Mouse (Mus musculus) midbrain, embryonic 11.5 days (tissue): ENCODE measurements around the gene Gm17617. TPM values are rescaled to one million over a fixed set of nuclear protein-coding genes. Genes with fewer than 3 reads are reported as not detected.
A peak's percentile ranks its signal among the peaks of the same experiment; 100 is the strongest.

Source experiments
- ATAC-seq: fragments of 200-750 bp; cut with Nextera tagmentation; 2 replicates; pipeline ENCODE4 v1.8.0; 2017; ENCODE audit warnings: moderate TSS enrichment, moderate library complexity; ENCODE audit not compliant: low FRiP score
- DNase-seq: peaks from one replicate; pipeline ENCODE4 v3.0.0; 2015; ENCODE audit warnings: low spot score; ENCODE audit errors: missing footprints
- H3K27ac ChIP-seq: fragments of 300-500 bp; sonication (generic); 2 replicates; pipeline ENCODE4 v1.5.1; 2014; ENCODE audit warnings: low read depth, low read length
- H3K27me3 ChIP-seq: fragments of 300-500 bp; sonication (generic); 2 replicates; pipeline ENCODE4 v1.6.1; 2014; ENCODE audit warnings: mild to moderate bottlenecking, low read length, moderate library complexity, mixed read lengths; ENCODE audit not compliant: control insufficient read depth, insufficient read depth
- H3K36me3 ChIP-seq: fragments of 300-500 bp; sonication (generic); 2 replicates; pipeline ENCODE4 v1.6.1; 2014; ENCODE audit warnings: mild to moderate bottlenecking, low read length, moderate library complexity, mixed read lengths; ENCODE audit not compliant: control insufficient read depth, insufficient read depth
- H3K4me1 ChIP-seq: fragments of 300-500 bp; sonication (generic); 2 replicates; pipeline ENCODE4 v1.6.1; 2014; ENCODE audit warnings: low read length; ENCODE audit not compliant: control insufficient read depth, insufficient read depth
- H3K4me2 ChIP-seq: fragments of 300-500 bp; sonication (generic); 2 replicates; pipeline ENCODE4 v1.6.1; 2014; ENCODE audit warnings: mild to moderate bottlenecking, moderate library complexity
- H3K4me3 ChIP-seq: fragments of 300-500 bp; sonication (generic); 2 replicates; pipeline ENCODE4 v1.5.1; 2014; ENCODE audit warnings: low read depth, low read length
- H3K9ac ChIP-seq: fragments of 300-500 bp; sonication (generic); 2 replicates; pipeline ENCODE4 v1.6.1; 2014; ENCODE audit warnings: low read length
- H3K9me3 ChIP-seq: fragments of 300-500 bp; sonication (generic); 2 replicates; pipeline ENCODE4 v1.6.1; 2016; ENCODE audit warnings: low read length; ENCODE audit not compliant: control insufficient read depth
- WGBS: fragments of 180-500 bp; shearing (Covaris S2); extraction: QIAGEN DNeasy Blood & Tissue Kit; methylation state at CpG from one replicate; pipeline ENCODE4 v1.1.7; 2014; 5-methylcytosine and 5-hydroxymethylcytosine counted together
- polyA plus RNA-seq: library from polyadenylated mRNA; unstranded; fragments of >200 nt; fragmentation: Nextera tagmentation; extraction: Ambion mirVana; gene quantifications from 2 replicates; pipeline ENCODE4 v1.2.1, GENCODE M21; 2014

Gm17617 gene
- polyA plus RNA-seq, 1 experiment from 2014 or later, result not detected

DNA sequence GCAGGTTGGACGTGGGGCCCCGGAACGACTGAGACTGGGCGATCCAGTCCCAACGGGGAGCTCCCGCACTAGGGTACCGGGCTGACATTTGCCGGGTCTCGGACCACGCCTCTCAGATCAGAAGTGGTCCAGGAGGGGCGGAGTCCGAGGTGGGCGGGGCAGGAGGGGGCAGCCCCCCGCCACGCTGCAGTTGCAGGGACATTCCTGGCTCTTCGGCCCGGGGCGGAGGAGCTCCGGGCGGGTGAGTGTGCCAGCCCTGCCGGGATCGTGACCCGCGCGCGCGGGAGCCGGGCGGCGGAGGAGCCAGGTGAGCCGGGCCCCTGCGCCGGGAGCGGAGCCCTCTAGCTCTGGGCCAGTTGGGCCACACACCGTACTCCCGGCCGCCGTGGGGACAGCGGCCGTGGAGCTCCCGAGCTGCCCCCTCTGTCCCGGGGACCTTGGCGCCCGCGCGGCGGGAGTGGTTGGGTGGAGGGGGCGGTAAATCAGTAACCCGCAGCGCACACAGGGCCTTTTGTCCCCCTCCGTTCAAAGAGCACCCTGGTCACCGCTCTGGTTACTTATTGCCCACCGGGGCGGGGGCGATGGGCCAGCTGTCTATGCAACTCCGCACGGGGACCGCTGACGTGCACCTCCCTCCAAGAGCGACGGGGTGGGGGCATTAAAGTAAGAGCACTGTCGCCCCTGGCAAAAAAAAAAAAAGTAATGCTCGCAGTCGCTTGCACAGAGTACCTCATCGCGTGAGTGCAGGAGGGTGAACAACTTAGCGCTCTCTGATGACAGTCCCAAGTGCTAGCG lies 19.5 kb upstream of the Gm17617 start, which contains the start of gene Fgfr4:
Gene Fgfr4, plus strand, starts transcription at position 20 of the 795 bp plus-strand sequence.
- H3K4me3 ChIP-seq, result peak within 1 kb of the TSS; percentile 51
- H3K27ac ChIP-seq, result no peak within 1 kb of the TSS
- H3K36me3 ChIP-seq, result no peaks in the 10 kb centered on the region
- peaks cover 7% of the 10 kb centered on the region for H3K4me1 ChIP-seq
- H3K9me3 ChIP-seq, result no peaks in the 10 kb centered on the region
- ATAC-seq (peak; percentile 58), DNase-seq (peak; percentile 95)
- peaks cover 18% of the 10 kb centered on the region for H3K27me3 ChIP-seq
- 1% methylated on average over 63 of the region's 68 CpGs for WGBS
- H3K9ac ChIP-seq, result peak within 1 kb of the TSS; percentile 64
- H3K4me2 ChIP-seq, result peak within 1 kb of the TSS; percentile 93

DNA sequence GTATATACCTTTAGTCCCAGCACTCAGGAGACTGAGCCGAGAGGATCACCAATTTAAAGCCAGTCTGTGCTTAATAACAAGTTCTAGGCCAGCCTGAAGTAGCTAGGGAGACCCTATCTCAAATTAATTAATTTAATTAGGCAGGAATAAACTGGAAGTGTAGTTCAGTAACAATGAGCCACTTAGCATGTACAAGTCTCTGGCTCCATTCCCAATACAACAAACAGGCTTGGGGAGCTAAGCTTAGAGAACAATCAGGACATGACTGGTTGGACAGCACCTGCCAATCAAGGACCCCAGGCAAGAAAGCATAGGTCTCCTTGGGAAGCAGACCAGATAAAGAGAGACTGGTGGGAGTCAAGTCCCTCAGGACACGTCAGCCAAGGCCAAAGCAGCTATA lies 6.9 kb upstream of the Gm17617 start:
- H3K4me2 ChIP-seq, result no peak overlapping the region
- no peaks in the 10 kb centered on the region for H3K27me3 ChIP-seq
- ATAC-seq (no peak), DNase-seq (no peak)
- WGBS, result 76% methylated on average over 2 of the region's 2 CpGs
- H3K4me1 ChIP-seq, result no peaks in the 10 kb centered on the region
- no peaks in the 10 kb centered on the region for H3K36me3 ChIP-seq
- no peak overlapping the region for H3K27ac ChIP-seq
- H3K9ac ChIP-seq, result no peak overlapping the region
- no peak overlapping the region for H3K4me3 ChIP-seq
- no peaks in the 10 kb centered on the region for H3K9me3 ChIP-seq

GRCm38 (mm10) chr13:55135382-55135781 lies 2.0 kb upstream of the Gm17617 start:
- WGBS, result 11% methylated on average over 5 of the region's 5 CpGs
- no peaks in the 10 kb centered on the region for H3K9me3 ChIP-seq
- no peak overlapping the region for H3K4me3 ChIP-seq
- DNase-seq, result peak; percentile 89
- no peak overlapping the region for H3K4me2 ChIP-seq
- peaks cover 3% of the 10 kb centered on the region; the same call in 1 of the 2 replicates for H3K36me3 ChIP-seq
- H3K27me3 ChIP-seq, result no peaks in the 10 kb centered on the region
- no peak overlapping the region for H3K27ac ChIP-seq
- no peaks in the 10 kb centered on the region for H3K4me1 ChIP-seq
- no peak overlapping the region for H3K9ac ChIP-seq
- no peak for ATAC-seq

DNA sequence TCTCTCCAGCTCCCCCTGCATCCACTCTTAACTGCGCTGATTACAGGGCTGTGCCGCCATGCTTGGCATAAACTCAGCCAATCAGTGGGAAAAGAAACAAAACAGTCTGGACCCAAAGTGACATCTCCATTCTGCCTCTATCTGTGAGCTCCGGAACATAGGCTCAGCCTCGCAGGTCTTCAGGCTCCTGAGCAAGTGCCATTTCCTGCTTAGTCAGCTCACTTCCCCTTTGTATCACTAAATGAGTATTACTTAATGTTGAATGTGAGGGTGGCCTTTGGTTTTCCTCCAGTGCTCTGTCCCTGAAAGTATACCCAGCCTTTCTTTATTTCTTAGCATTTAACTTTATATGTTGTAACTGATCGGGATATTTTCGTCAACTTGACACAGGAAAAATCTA lies 8.4 kb downstream of the Gm17617 start:
- DNase-seq, result no peak
- H3K4me1 ChIP-seq, result no peaks in the 10 kb centered on the region
- ATAC-seq, result no peak
- H3K27ac ChIP-seq, result no peak overlapping the region
- H3K36me3 ChIP-seq, result peaks cover 4% of the 10 kb centered on the region; the same call in 1 of the 2 replicates
- H3K4me2 ChIP-seq, result no peak overlapping the region
- no peaks in the 10 kb centered on the region for H3K9me3 ChIP-seq
- no peaks in the 10 kb centered on the region for H3K27me3 ChIP-seq
- H3K4me3 ChIP-seq, result no peak overlapping the region
- no peak overlapping the region for H3K9ac ChIP-seq
- WGBS, result 95% methylated on average over 6 of the region's 6 CpGs

DNA sequence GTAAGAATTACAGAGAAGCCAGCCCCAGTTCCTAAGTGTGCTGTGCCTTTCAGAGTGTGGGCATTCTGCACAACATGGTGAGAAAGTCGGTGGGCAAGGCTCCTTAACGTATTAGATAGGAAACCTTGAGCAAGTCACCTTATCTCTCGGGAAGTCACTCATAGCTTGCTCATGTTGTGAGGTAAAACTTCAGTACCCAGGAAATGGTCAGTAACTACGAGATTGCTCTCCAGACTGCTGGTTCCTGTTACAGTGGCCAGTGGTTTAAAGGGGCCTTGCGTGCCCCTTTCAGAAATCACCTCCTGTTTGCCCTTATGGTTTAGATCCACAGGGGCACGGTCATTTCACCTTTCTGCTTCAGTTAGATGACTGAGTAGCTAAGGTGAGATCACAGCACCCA lies 19.0 kb downstream of the Gm17617 start:
- H3K4me1 ChIP-seq, result no peaks in the 10 kb centered on the region
- no peak overlapping the region for H3K27ac ChIP-seq
- DNase-seq (no peak), ATAC-seq (no peak)
- H3K27me3 ChIP-seq, result no peaks in the 10 kb centered on the region
- H3K4me2 ChIP-seq, result no peak overlapping the region
- WGBS, result 92% methylated on average over 6 of the region's 6 CpGs
- no peak overlapping the region for H3K4me3 ChIP-seq
- H3K9me3 ChIP-seq, result no peaks in the 10 kb centered on the region
- H3K36me3 ChIP-seq, result peaks cover 10% of the 10 kb centered on the region; the same call in 1 of the 2 replicates
- H3K9ac ChIP-seq, result no peak overlapping the region

GRCm38 (mm10) chr13:55107694-55108093 lies 25.7 kb downstream of the Gm17617 start:
- H3K9ac ChIP-seq, result no peak overlapping the region
- H3K9me3 ChIP-seq, result no peaks in the 10 kb centered on the region
- H3K4me3 ChIP-seq, result no peak overlapping the region
- ATAC-seq (no peak), DNase-seq (no peak)
- no peak overlapping the region for H3K27ac ChIP-seq
- WGBS, result 92% methylated on average over 8 of the region's 8 CpGs
- no peaks in the 10 kb centered on the region for H3K27me3 ChIP-seq
- H3K4me2 ChIP-seq, result no peak overlapping the region
- no peaks in the 10 kb centered on the region; the same call in 1 of the 2 replicates for H3K36me3 ChIP-seq
- H3K4me1 ChIP-seq, result peaks cover 7% of the 10 kb centered on the region

GRCm38 (mm10) chr13:55107116-55107515 lies 26.2 kb downstream of the Gm17617 start:
- Histone ChIP-seq H3K9ac (no peak overlapping the region), H3K9me3 (no peaks in the 10 kb centered on the region), H3K36me3 (no peaks in the 10 kb centered on the region; the same call in 1 of the 2 replicates), H3K4me2 (no peak overlapping the region), H3K4me1 (peaks cover 7% of the 10 kb centered on the region), H3K27me3 (no peaks in the 10 kb centered on the region), H3K4me3 (no peak overlapping the region), H3K27ac (no peak overlapping the region)
- ATAC-seq, result no peak
- no peak for DNase-seq
- 89% methylated on average over 4 of the region's 4 CpGs for WGBS

DNA sequence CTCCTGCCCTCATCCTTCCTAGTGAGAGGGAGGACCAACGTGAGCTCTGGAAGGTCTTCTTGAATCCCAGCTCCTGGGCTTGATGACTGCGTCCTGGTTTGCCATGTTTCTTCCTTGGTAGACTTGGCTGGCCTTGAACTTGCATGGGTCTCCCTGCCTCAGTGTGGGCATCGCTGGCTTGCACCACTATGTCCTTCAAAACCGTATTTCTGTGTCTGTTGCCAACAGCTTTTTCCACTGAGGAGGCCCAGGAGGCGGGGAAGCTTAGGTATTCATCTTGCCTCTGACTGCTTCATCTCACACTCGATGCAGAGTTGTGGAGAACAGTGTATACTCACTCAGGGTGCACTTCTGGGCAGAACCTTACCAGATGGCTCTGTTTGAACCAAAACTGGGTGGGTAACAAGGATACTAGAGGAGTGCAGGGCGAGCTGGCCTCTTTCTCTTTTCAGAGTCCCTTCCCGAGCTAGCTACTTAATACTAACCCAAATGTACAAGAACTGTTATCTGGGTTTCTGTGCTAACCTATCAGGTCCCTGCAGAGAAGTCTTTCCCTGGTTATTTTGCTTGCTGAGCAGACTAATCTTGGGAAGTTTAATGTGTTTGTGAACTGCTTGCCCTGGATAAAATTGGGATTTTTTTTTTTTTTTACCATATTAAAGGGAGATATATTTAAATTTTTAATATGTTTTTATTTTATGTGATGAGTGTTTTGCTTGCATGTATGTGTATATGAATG lies 27.2 kb downstream of the Gm17617 start:
- H3K4me2 ChIP-seq, result peak overlapping the region; percentile 67
- DNase-seq (no peak), ATAC-seq (0 out of 2 replicates have a peak, but pooled peaks have one; percentile 17)
- peak overlapping the region; percentile 93 for H3K9ac ChIP-seq
- H3K36me3 ChIP-seq, result no peaks in the 10 kb centered on the region; the same call in 1 of the 2 replicates
- peak overlapping the region; percentile 76 for H3K4me3 ChIP-seq
- no peak overlapping the region for H3K27ac ChIP-seq
- peaks cover 7% of the 10 kb centered on the region for H3K4me1 ChIP-seq
- H3K9me3 ChIP-seq, result no peaks in the 10 kb centered on the region
- no peaks in the 10 kb centered on the region for H3K27me3 ChIP-seq
- WGBS, result 26% methylated on average over 8 of the region's 8 CpGs
